Mouse (Mus musculus) kidney, postnatal 25 days (tissue): ENCODE data around the gene Ccdc146.
"Not testable (repeated sequence)": the region's sequence is repeated elsewhere in the genome, so short reads cannot be mapped to it uniquely, and the experiment has no call there.

Experiments
- DNase-seq, 2 experiments: peaks; one replicate each; pipeline ENCODE4 v3.0.0; 2021; ENCODE audit warnings: mixed read lengths in 2 of 2

The Ccdc146 gene

GRCm38 (mm10) chr5:21386432-21386831 is 38.0 kb downstream of the Ccdc146 start:
- no peak for DNase-seq

- no peak for DNase-seq
These were observed 39.5 kb downstream of the Ccdc146 start for GRCm38 (mm10) chr5:21384976-21385375.

GRCm38 (mm10) chr5:21384252-21384960 is 40.1 kb downstream of the Ccdc146 start:
- no peak for DNase-seq

GRCm38 (mm10) chr5:21383392-21384251 is 40.9 kb downstream of the Ccdc146 start:
- peak in 1 of 2 experiments; percentile 40 for DNase-seq

- DNase-seq: no peak
These were observed 41.8 kb downstream of the Ccdc146 start for GRCm38 (mm10) chr5:21382678-21383077.

GRCm38 (mm10) chr5:21381986-21382385 is 42.5 kb downstream of the Ccdc146 start:
- DNase-seq: no peak

- no peak for DNase-seq
These were observed 46.1 kb downstream of the Ccdc146 start for GRCm38 (mm10) chr5:21378397-21378796.

GRCm38 (mm10) chr5:21376935-21377334 is 47.5 kb downstream of the Ccdc146 start:
- DNase-seq: no peak

GRCm38 (mm10) chr5:21373180-21373518 is 51.3 kb downstream of the Ccdc146 start:
- no peak for DNase-seq

- peak; percentile 41 to 63 for DNase-seq
These were observed 51.8 kb downstream of the Ccdc146 start, which contains the start of gene Fgl2 for GRCm38 (mm10) chr5:21372493-21373179. Fgl2 (plus strand) TSS chr5:21372642.

GRCm38 (mm10) chr5:21371920-21372319 is 52.6 kb downstream of the Ccdc146 start:
- no peak for DNase-seq

GRCm38 (mm10) chr5:21370218-21370947 is 54.1 kb downstream of the Ccdc146 start:
- no peak for DNase-seq

- no peak for DNase-seq
These were observed 57.0 kb downstream of the Ccdc146 start for GRCm38 (mm10) chr5:21367514-21367913.

- no peak for DNase-seq
These were observed 58.0 kb downstream of the Ccdc146 start for GRCm38 (mm10) chr5:21366338-21367053.

GRCm38 (mm10) chr5:21363343-21363742 is 61.1 kb downstream of the Ccdc146 start:
- DNase-seq: no peak

GRCm38 (mm10) chr5:21358648-21359047 is 65.8 kb downstream of the Ccdc146 start:
- no peak for DNase-seq

GRCm38 (mm10) chr5:21351678-21352077 is 72.8 kb downstream of the Ccdc146 start:
- no peak for DNase-seq

- no peak for DNase-seq
These were observed 76.1 kb downstream of the Ccdc146 start for GRCm38 (mm10) chr5:21348366-21348765.

- not testable (repeated sequence) for DNase-seq
These were observed 82.2 kb downstream of the Ccdc146 start for GRCm38 (mm10) chr5:21342265-21342664.

GRCm38 (mm10) chr5:21332119-21332518 is 92.4 kb downstream of the Ccdc146 start:
- DNase-seq: no peak

- no peak for DNase-seq
These were observed 92.8 kb downstream of the Ccdc146 start for GRCm38 (mm10) chr5:21331656-21332055.
